Mouse (Mus musculus): ENCODE data around the gene Lrrc73. TPM values are rescaled to one million over a fixed set of nuclear protein-coding genes. Genes with fewer than 3 reads are reported as not detected.

Lrrc73 gene
- polyA plus RNA-seq, 1 experiment from 2014 or later: 0.42 TPM

- Histone ChIP-seq H3K27me3 (replicated peaks; ENCODE audit: control insufficient read depth, insufficient read depth, low read length) (no peaks in the 10 kb centered on the region), H3K36me3 (ENCODE audit: control insufficient read depth, insufficient read depth) (peaks cover 68% of the 10 kb centered on the region), H3K9me3 (ENCODE audit: control insufficient read depth) (no peaks in the 10 kb centered on the region), H3K27ac (ENCODE audit: low read depth, low read length) (peak overlapping the region; percentile 81; the same call in 1 of the 2 replicates), H3K4me3 (ENCODE audit: low read depth, low read length) (no peak overlapping the region), H3K4me1 (replicated peaks; ENCODE audit: control insufficient read depth, insufficient read depth, low read length) (peaks cover 9% of the 10 kb centered on the region), H3K4me2 (replicated peaks; ENCODE audit: low read depth) (no peak overlapping the region), H3K9ac (ENCODE audit: low read depth, low read length) (no peak overlapping the region)
- TF ChIP-seq CTCF (IDR thresholded peaks at IDR 0.05; ENCODE audit: low read depth): peak; percentile 93
- WGBS: 27% methylated on average over 14 of the region's 14 CpGs
- no peak for ATAC-seq
These were observed 12.7 kb downstream of the Lrrc73 start for GRCm38 (mm10) chr17:46265918-46266618.

- TF ChIP-seq CTCF (IDR thresholded peaks at IDR 0.05; ENCODE audit: low read depth): no peak
- WGBS: 45% methylated on average over 6 of the region's 6 CpGs
- no peaks in the 10 kb centered on the region for H3K27me3 ChIP-seq (replicated peaks; ENCODE audit: control insufficient read depth, insufficient read depth, low read length)
- H3K27ac ChIP-seq (ENCODE audit: low read depth, low read length): peak overlapping the region; percentile 81
- peak overlapping the region; percentile 60; the same call in 1 of the 2 replicates for H3K4me2 ChIP-seq (replicated peaks; ENCODE audit: low read depth)
- H3K9ac ChIP-seq (ENCODE audit: low read depth, low read length): peak overlapping the region; percentile 37; the same call in 1 of the 2 replicates
- ATAC-seq: peak; percentile 17
- H3K4me3 ChIP-seq (ENCODE audit: low read depth, low read length): no peak overlapping the region
- peaks cover 9% of the 10 kb centered on the region for H3K4me1 ChIP-seq (replicated peaks; ENCODE audit: control insufficient read depth, insufficient read depth, low read length)
- no peaks in the 10 kb centered on the region for H3K9me3 ChIP-seq (ENCODE audit: control insufficient read depth)
- peaks cover 68% of the 10 kb centered on the region for H3K36me3 ChIP-seq (ENCODE audit: control insufficient read depth, insufficient read depth)
These were observed 13.7 kb downstream of the Lrrc73 start for GRCm38 (mm10) chr17:46266986-46267385.

- ATAC-seq: 0 out of 2 replicates have a peak, but pooled peaks have one; percentile 8
- Histone ChIP-seq H3K4me1 (replicated peaks; ENCODE audit: control insufficient read depth, insufficient read depth, low read length) (peaks cover 9% of the 10 kb centered on the region), H3K4me3 (ENCODE audit: low read depth, low read length) (no peak overlapping the region), H3K4me2 (replicated peaks; ENCODE audit: low read depth) (peak overlapping the region; percentile 60), H3K27me3 (replicated peaks; ENCODE audit: control insufficient read depth, insufficient read depth, low read length) (no peaks in the 10 kb centered on the region), H3K9me3 (ENCODE audit: control insufficient read depth) (no peaks in the 10 kb centered on the region), H3K36me3 (ENCODE audit: control insufficient read depth, insufficient read depth) (peaks cover 62% of the 10 kb centered on the region), H3K27ac (ENCODE audit: low read depth, low read length) (peak overlapping the region; percentile 81), H3K9ac (ENCODE audit: low read depth, low read length) (peak overlapping the region; percentile 27; the same call in 1 of the 2 replicates)
- no peak for TF ChIP-seq CTCF (IDR thresholded peaks at IDR 0.05; ENCODE audit: low read depth)
- 60% methylated on average over 7 of the region's 7 CpGs for WGBS
These were observed 14.2 kb downstream of the Lrrc73 start for GRCm38 (mm10) chr17:46267511-46267910.

GRCm38 (mm10) chr17:46268026-46268720, 14.8 kb downstream of the Lrrc73 start:
- peak; percentile 79 for ATAC-seq
- no peak for TF ChIP-seq CTCF (IDR thresholded peaks at IDR 0.05; ENCODE audit: low read depth)
- H3K4me3 ChIP-seq (ENCODE audit: low read depth, low read length): no peak overlapping the region
- 36% methylated on average over 10 of the region's 10 CpGs for WGBS
- H3K4me2 ChIP-seq (replicated peaks; ENCODE audit: low read depth): peak overlapping the region; percentile 60
- H3K36me3 ChIP-seq (ENCODE audit: control insufficient read depth, insufficient read depth): peaks cover 56% of the 10 kb centered on the region
- H3K4me1 ChIP-seq (replicated peaks; ENCODE audit: control insufficient read depth, insufficient read depth, low read length): peaks cover 9% of the 10 kb centered on the region
- no peaks in the 10 kb centered on the region for H3K27me3 ChIP-seq (replicated peaks; ENCODE audit: control insufficient read depth, insufficient read depth, low read length)
- H3K9me3 ChIP-seq (ENCODE audit: control insufficient read depth): no peaks in the 10 kb centered on the region
- H3K9ac ChIP-seq (ENCODE audit: low read depth, low read length): peak overlapping the region; percentile 27
- H3K27ac ChIP-seq (ENCODE audit: low read depth, low read length): peak overlapping the region; percentile 81

- no peak for TF ChIP-seq CTCF (IDR thresholded peaks at IDR 0.05; ENCODE audit: low read depth)
- H3K9me3 ChIP-seq (ENCODE audit: control insufficient read depth): no peaks in the 10 kb centered on the region
- peak overlapping the region; percentile 35 for H3K4me3 ChIP-seq (ENCODE audit: low read depth, low read length)
- peaks cover 9% of the 10 kb centered on the region for H3K4me1 ChIP-seq (replicated peaks; ENCODE audit: control insufficient read depth, insufficient read depth, low read length)
- H3K4me2 ChIP-seq (replicated peaks; ENCODE audit: low read depth): peak overlapping the region; percentile 60
- peaks cover 50% of the 10 kb centered on the region for H3K36me3 ChIP-seq (ENCODE audit: control insufficient read depth, insufficient read depth)
- ATAC-seq: peak; percentile 23; the same call in 1 of the 2 replicates
- H3K27me3 ChIP-seq (replicated peaks; ENCODE audit: control insufficient read depth, insufficient read depth, low read length): no peaks in the 10 kb centered on the region
- H3K9ac ChIP-seq (ENCODE audit: low read depth, low read length): peak overlapping the region; percentile 37
- H3K27ac ChIP-seq (ENCODE audit: low read depth, low read length): peak overlapping the region; percentile 91
- 43% methylated on average over 19 of the region's 19 CpGs for WGBS
These were observed 16.6 kb downstream of the Lrrc73 start for GRCm38 (mm10) chr17:46269771-46270534.

- H3K4me3 ChIP-seq (ENCODE audit: low read depth, low read length): no peak overlapping the region
- H3K9me3 ChIP-seq (ENCODE audit: control insufficient read depth): no peaks in the 10 kb centered on the region
- no peak for ATAC-seq
- 89% methylated on average over 2 of the region's 2 CpGs for WGBS
- no peaks in the 10 kb centered on the region for H3K4me1 ChIP-seq (replicated peaks; ENCODE audit: control insufficient read depth, insufficient read depth, low read length)
- TF ChIP-seq CTCF (IDR thresholded peaks at IDR 0.05; ENCODE audit: low read depth): no peak
- H3K4me2 ChIP-seq (replicated peaks; ENCODE audit: low read depth): no peak overlapping the region
- H3K9ac ChIP-seq (ENCODE audit: low read depth, low read length): no peak overlapping the region
- no peaks in the 10 kb centered on the region for H3K27me3 ChIP-seq (replicated peaks; ENCODE audit: control insufficient read depth, insufficient read depth, low read length)
- H3K36me3 ChIP-seq (ENCODE audit: control insufficient read depth, insufficient read depth): peaks cover 40% of the 10 kb centered on the region
- H3K27ac ChIP-seq (ENCODE audit: low read depth, low read length): no peak overlapping the region
These were observed 18.7 kb downstream of the Lrrc73 start for GRCm38 (mm10) chr17:46272058-46272457.
